Mouse (Mus musculus) testis, adult 2 months (tissue): ENCODE results near the gene Thrap3. TPM values are rescaled to one million over a fixed set of nuclear protein-coding genes. Genes with fewer than 3 reads are reported as not detected.

Experiments
- H3K27ac ChIP-seq: fragments of 200-500 bp; 2 replicates; pipeline ENCODE4 v1.5.1; 2012; ENCODE audit warnings: low read depth, low read length; ENCODE audit not compliant: control insufficient read depth, insufficient read depth
- H3K27me3 ChIP-seq: fragments of 200-500 bp; 2 replicates; pipeline ENCODE4 v1.6.1; 2012; ENCODE audit warnings: mild to moderate bottlenecking, low read length, moderate library complexity; ENCODE audit not compliant: control insufficient read depth, insufficient read depth
- H3K36me3 ChIP-seq: fragments of 200-500 bp; 2 replicates; pipeline ENCODE4 v1.6.1; 2012; ENCODE audit warnings: mild to moderate bottlenecking, low read length; ENCODE audit not compliant: control insufficient read depth, insufficient read depth
- H3K4me1 ChIP-seq: fragments of 200-500 bp; 2 replicates; pipeline ENCODE4 v1.6.1; 2012; ENCODE audit warnings: low read length; ENCODE audit not compliant: control insufficient read depth, insufficient read depth
- H3K4me3 ChIP-seq: fragments of 200-500 bp; 2 replicates; pipeline ENCODE4 v1.5.1; 2012; ENCODE audit warnings: low read depth, mild to moderate bottlenecking, low read length, moderate library complexity, mixed read lengths; ENCODE audit not compliant: control insufficient read depth
- CTCF ChIP-seq: fragments of 200-500 bp; IDR thresholded peaks from 2 replicates; pipeline ENCODE4 v1.5.1; 2012; ENCODE audit warnings: low read depth, mild to moderate bottlenecking, inconsistent platforms, low read length, moderate library complexity; ENCODE audit not compliant: control insufficient read depth, insufficient read depth, insufficient replicate concordance
- POLR2A ChIP-seq: fragments of 200-500 bp; IDR thresholded peaks from 2 replicates; pipeline ENCODE4 v1.6.1; 2012; ENCODE audit warnings: low read depth, mild to moderate bottlenecking, inconsistent platforms, low read length, moderate library complexity; ENCODE audit not compliant: control insufficient read depth
- polyA plus RNA-seq: library from polyadenylated mRNA; depleted of rRNA; stranded (reverse); fragments of >200 nt; gene quantifications from 2 replicates; pipeline ENCODE4 v1.2.3, GENCODE M21; 2012

Gene Thrap3
- polyA plus RNA-seq, 1 experiment, result 56.8 TPM

- H3K27ac ChIP-seq, result 0 out of 2 replicates have a peak overlapping the region, but pooled peaks have one; percentile 8
- H3K27me3 ChIP-seq, result no peaks in the 10 kb centered on the region
- H3K36me3 ChIP-seq, result no peaks in the 10 kb centered on the region; the same call in none of the 2 replicates
- H3K4me3 ChIP-seq, result peak overlapping the region; percentile 38; the same call in 1 of the 2 replicates
- no peak for TF ChIP-seq POLR2A
- H3K4me1 ChIP-seq, result peaks cover 17% of the 10 kb centered on the region
Observed at GRCm38 (mm10) chr4:126200036-126200435, 2.5 kb downstream of the Thrap3 start.

GRCm38 (mm10) chr4:126199556-126199955 is 3.0 kb downstream of the Thrap3 start:
- H3K4me1 ChIP-seq, result peaks cover 15% of the 10 kb centered on the region
- TF ChIP-seq CTCF (no peak), POLR2A (no peak)
- H3K27ac ChIP-seq, result peak overlapping the region; percentile 73
- H3K36me3 ChIP-seq, result no peaks in the 10 kb centered on the region; the same call in none of the 2 replicates
- no peaks in the 10 kb centered on the region for H3K27me3 ChIP-seq
- H3K4me3 ChIP-seq, result peak overlapping the region; percentile 78

DNA sequence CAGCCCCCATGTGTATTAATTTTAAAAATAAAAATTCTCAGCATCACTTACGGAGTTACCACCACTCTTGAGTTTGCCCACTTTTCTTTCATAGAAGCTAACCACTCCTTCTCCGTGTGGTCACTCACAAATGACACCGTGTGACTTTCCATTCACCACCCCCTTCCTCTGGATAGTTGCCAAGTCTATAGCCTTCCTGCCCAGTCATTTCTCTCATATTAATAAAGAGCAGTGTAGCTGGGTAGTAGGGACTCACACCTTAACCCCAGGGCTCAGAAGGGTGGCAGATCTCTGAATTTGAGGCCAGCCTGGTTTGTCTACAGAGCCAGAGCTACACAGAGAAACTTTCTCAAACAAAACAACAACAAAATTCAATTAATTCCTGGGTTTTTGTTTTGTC is 5.1 kb downstream of the Thrap3 start:
- Histone ChIP-seq H3K27ac (peak overlapping the region; percentile 53), H3K4me3 (peak overlapping the region; percentile 64), H3K27me3 (no peaks in the 10 kb centered on the region), H3K36me3 (peaks cover 1% of the 10 kb centered on the region), H3K4me1 (peaks cover 3% of the 10 kb centered on the region)
- TF ChIP-seq CTCF (no peak), POLR2A (no peak)

DNA sequence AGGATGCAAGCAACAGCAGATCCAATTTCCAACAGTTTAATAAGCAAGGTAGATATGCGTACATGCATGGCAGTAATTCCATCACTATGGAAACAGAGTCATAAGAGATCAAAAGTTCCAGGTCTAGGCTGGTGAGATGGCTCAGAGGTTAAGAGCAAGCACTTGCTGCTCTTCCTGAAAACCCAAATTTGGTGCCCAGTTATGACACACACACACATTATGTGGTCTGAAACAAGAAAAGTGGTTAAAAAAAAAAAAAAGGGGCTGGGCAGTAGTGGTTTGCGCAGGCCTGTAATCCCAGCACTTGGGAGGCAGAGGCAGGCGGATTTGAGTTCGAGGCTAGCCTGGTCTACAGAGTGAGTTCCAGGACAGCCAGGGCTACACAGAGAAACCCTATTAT is 7.6 kb downstream of the Thrap3 start:
- TF ChIP-seq CTCF (no peak), POLR2A (no peak)
- peaks cover 2% of the 10 kb centered on the region for H3K36me3 ChIP-seq
- H3K4me1 ChIP-seq, result no peaks in the 10 kb centered on the region; the same call in none of the 2 replicates

DNA sequence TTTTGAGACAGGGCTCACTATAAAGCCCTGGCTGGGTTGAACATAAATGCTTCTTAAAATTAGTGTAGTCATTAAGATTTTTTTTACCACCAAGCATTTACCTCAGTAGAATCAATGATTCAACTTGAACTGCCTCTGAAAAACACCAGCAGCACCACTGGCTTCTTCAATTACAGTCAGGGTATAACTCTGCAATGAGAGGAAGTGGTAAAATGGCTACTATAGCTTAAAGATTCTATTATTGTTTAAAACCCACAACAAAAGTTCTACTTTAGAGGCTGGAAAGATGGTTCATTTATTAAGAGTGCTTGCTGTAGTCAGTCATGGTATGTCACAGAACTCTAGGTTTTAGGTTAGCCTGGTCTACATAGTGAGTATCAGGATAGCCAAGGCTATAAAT is 8.3 kb downstream of the Thrap3 start:
- Histone ChIP-seq H3K27me3 (no peaks in the 10 kb centered on the region), H3K36me3 (peaks cover 2% of the 10 kb centered on the region), H3K4me3 (no peak overlapping the region), H3K27ac (no peak overlapping the region), H3K4me1 (no peaks in the 10 kb centered on the region; the same call in 1 of the 2 replicates)
- TF ChIP-seq POLR2A (no peak), CTCF (no peak)

More for the DNA sequence above, 7.6 kb downstream of the Thrap3 start:
- peak overlapping the region; percentile 56 for H3K4me3 ChIP-seq
- H3K27me3 ChIP-seq, result no peaks in the 10 kb centered on the region
- H3K27ac ChIP-seq, result peak overlapping the region; percentile 80

GRCm38 (mm10) chr4:126190636-126191035 is 11.9 kb downstream of the Thrap3 start:
- no peak for TF ChIP-seq CTCF
- TF ChIP-seq POLR2A, result no peak
- peaks cover 2% of the 10 kb centered on the region; the same call in 1 of the 2 replicates for H3K36me3 ChIP-seq
- no peak overlapping the region for H3K4me3 ChIP-seq
- no peaks in the 10 kb centered on the region for H3K4me1 ChIP-seq
- no peak overlapping the region for H3K27ac ChIP-seq
- H3K27me3 ChIP-seq, result no peaks in the 10 kb centered on the region

DNA sequence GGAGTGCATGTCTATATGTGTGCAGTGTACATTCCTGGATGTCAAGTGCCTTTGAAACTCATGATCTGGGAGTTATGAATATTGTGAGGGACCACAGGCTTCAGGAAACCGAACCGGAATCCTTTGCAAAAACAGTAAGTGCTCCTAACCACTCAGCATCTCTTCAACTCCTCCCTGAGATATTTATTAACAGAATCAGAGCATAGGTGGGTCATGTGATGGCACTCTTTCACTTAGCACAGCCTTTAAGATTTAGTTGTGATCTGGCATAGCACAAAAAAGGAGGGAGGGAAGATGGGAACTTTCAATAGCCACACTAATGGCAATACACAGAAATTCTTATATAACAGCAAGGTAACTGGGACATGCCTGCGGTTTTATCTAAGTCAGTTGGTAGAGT is 15.5 kb downstream of the Thrap3 start:
- Histone ChIP-seq H3K4me3 (no peak overlapping the region), H3K27ac (no peak overlapping the region), H3K27me3 (no peaks in the 10 kb centered on the region), H3K4me1 (no peaks in the 10 kb centered on the region), H3K36me3 (peaks cover 1% of the 10 kb centered on the region; the same call in 1 of the 2 replicates)
- TF ChIP-seq CTCF, result no peak
- no peak for TF ChIP-seq POLR2A

DNA sequence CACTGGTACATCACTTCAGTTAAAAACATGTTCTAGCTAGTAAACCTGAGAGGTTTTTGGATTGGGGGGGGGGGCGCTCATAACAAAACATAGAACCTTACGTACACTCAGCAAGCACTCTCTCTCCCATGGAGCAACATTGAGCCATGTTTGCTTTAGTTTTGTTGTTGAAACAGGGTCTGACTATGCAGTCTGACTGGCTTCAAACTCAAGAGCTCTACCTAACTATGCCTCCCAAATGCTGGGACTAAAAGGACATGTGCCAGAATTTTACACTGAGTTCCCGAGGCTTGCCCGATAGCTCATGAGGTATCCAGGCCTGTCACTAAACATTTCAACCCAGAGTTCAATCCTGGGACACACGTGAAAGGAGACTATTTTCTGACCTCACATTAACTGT is 19.5 kb downstream of the Thrap3 start:
- no peak for TF ChIP-seq POLR2A
- TF ChIP-seq CTCF, result no peak
- no peaks in the 10 kb centered on the region for H3K27me3 ChIP-seq
- H3K4me1 ChIP-seq, result no peaks in the 10 kb centered on the region; the same call in 1 of the 2 replicates
- no peaks in the 10 kb centered on the region; the same call in 1 of the 2 replicates for H3K36me3 ChIP-seq
- no peak overlapping the region for H3K4me3 ChIP-seq
- H3K27ac ChIP-seq, result no peak overlapping the region
